Mouse (Mus musculus) cerebellum, adult 2 months (tissue): ENCODE measurements around the gene Rnf19b.

ENCODE experiments used
- CTCF ChIP-seq: fragments of 200-500 bp; IDR thresholded peaks from 2 replicates; pipeline ENCODE4 v1.5.1; 2011; ENCODE audit warnings: low read depth, mild to moderate bottlenecking, control low read depth, low read length, moderate library complexity, borderline replicate concordance; ENCODE audit not compliant: insufficient read depth
- POLR2A ChIP-seq: fragments of 200-500 bp; IDR thresholded peaks from 2 replicates; pipeline ENCODE4 v1.6.1; 2011; ENCODE audit warnings: low read length, control low read depth, borderline replicate concordance; ENCODE audit not compliant: insufficient read depth

DNA sequence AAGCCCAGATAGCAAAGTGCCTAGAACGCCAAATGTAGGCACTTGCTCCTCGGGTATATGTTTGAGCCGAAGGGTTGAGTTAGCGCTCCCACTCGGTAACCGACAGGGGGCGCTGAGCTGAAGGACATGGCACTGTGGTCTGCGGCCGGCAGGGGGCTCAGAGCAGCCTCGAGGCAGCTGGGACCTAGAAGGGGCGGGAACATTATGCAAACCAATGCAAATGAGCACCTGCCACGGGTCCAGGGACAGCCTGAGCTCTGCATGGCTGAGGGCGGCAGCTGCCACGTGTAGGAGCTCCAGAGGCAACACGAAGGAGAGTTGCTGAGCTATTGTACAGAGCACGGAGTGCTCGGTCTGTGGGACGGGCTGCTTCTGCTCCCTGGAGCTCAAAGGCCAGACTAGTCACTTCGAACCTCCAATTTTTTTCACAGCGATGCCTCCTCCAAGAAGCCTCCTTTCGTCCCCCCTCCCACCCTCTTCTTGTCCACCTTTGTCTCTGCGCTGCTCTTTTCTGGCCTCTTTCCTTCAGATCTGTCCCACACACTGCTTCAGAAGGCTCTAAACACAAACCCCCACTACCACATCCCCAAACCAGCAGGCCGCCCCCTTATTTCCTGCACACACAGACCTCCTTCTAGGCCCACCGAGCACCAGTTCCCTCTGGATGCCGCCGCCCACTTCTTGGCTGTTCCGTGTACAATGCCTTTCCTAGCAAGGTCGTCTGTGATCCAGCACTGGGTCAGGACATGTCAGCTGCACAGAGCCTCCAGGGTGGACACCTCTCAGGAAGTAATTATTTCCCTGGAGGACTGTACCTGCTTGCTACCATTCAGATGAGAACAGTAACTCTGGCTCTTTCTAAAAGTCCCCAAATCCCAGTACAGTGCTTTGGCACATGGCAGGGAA is 55.3 kb downstream of the Rnf19b start:
- TF ChIP-seq CTCF (peak; percentile 97), POLR2A (no peak)
